Mouse (Mus musculus) lung, postnatal 0 days (tissue): ENCODE results near the gene 1700012A03Rik. TPM values are rescaled to one million over a fixed set of nuclear protein-coding genes. Genes with fewer than 3 reads are reported as not detected.

Experiments used
- ATAC-seq: fragments of 200-750 bp; cut with Nextera tagmentation; 2 replicates; pipeline ENCODE4 v1.8.0; 2017; ENCODE audit warnings: moderate library complexity
- DNase-seq: peaks from one replicate; pipeline ENCODE4 v3.0.0-alpha.2; 2016; ENCODE audit warnings: low spot score
- H3K27ac ChIP-seq: fragments of 300-500 bp; sonication (generic); 2 replicates; pipeline ENCODE4 v1.5.1; 2014; ENCODE audit warnings: antibody characterized with exemption, mild to moderate bottlenecking, low read length, mixed read lengths
- H3K27me3 ChIP-seq: fragments of 300-500 bp; sonication (generic); replicated peaks from 2 replicates; pipeline ENCODE4 v1.6.1; 2014; ENCODE audit warnings: low read length, mixed read lengths; ENCODE audit not compliant: insufficient read depth
- H3K36me3 ChIP-seq: fragments of 300-500 bp; sonication (generic); 2 replicates; pipeline ENCODE4 v1.6.1; 2014; ENCODE audit warnings: low read length, mixed read lengths; ENCODE audit not compliant: insufficient read depth
- H3K4me1 ChIP-seq: fragments of 300-500 bp; sonication (generic); 2 replicates; pipeline ENCODE4 v1.6.1; 2014; ENCODE audit warnings: antibody characterized with exemption, low read depth, low read length, mixed read lengths; ENCODE audit not compliant: insufficient read depth
- H3K4me2 ChIP-seq: fragments of 300-500 bp; sonication (generic); replicated peaks from 2 replicates; pipeline ENCODE4 v1.6.1; 2014; ENCODE audit warnings: low read depth, mild to moderate bottlenecking, low read length, moderate library complexity, mixed read lengths
- H3K4me3 ChIP-seq: fragments of 300-500 bp; sonication (generic); 2 replicates; pipeline ENCODE4 v1.5.1; 2014; ENCODE audit warnings: low read depth, low read length
- H3K9ac ChIP-seq: fragments of 300-500 bp; sonication (generic); replicated peaks from 2 replicates; pipeline ENCODE4 v1.6.1; 2014; ENCODE audit warnings: low read depth, mild to moderate bottlenecking
- H3K9me3 ChIP-seq: fragments of 300-500 bp; sonication (generic); 2 replicates; pipeline ENCODE4 v1.6.1; 2016; ENCODE audit warnings: low read length, mixed read lengths
- CTCF ChIP-seq: IDR thresholded peaks from 2 replicates; pipeline ENCODE4 v1.5.1; 2016; ENCODE audit warnings: antibody characterized with exemption, mild to moderate bottlenecking
- EP300 ChIP-seq: IDR thresholded peaks from 2 replicates; pipeline ENCODE4 v1.6.1; 2016; ENCODE audit warnings: antibody characterized with exemption, mild to moderate bottlenecking, control low read depth
- WGBS: fragments of 180-500 bp; shearing (Covaris S2); extraction: QIAGEN DNeasy Blood & Tissue Kit; methylation state at CpG from one replicate; pipeline ENCODE4 v1.1.7; 2014; 5-methylcytosine and 5-hydroxymethylcytosine counted together
- polyA plus RNA-seq: library from polyadenylated mRNA; unstranded; fragments of >200 nt; fragmentation: Nextera tagmentation; extraction: Ambion mirVana; gene quantifications from 2 replicates; pipeline ENCODE4 v1.2.1, GENCODE M21; 2015

Gene 1700012A03Rik
- polyA plus RNA-seq, 1 experiment from 2014 or later: not detected

GRCm38 (mm10) chr6:32061266-32061665, 11.2 kb downstream of the 1700012A03Rik start:
- Histone ChIP-seq H3K9me3 (no peaks in the 10 kb centered on the region), H3K27me3 (no peaks in the 10 kb centered on the region), H3K27ac (no peak overlapping the region), H3K4me2 (no peak overlapping the region), H3K4me3 (no peak overlapping the region), H3K4me1 (no peaks in the 10 kb centered on the region), H3K9ac (no peak overlapping the region), H3K36me3 (no peaks in the 10 kb centered on the region)
- ATAC-seq (no peak), DNase-seq (no peak)
- TF ChIP-seq EP300 (no peak), CTCF (no peak)
- 82% methylated on average over 9 of the region's 9 CpGs for WGBS

GRCm38 (mm10) chr6:32065789-32066510, 15.9 kb downstream of the 1700012A03Rik start:
- Histone ChIP-seq H3K9me3 (no peaks in the 10 kb centered on the region), H3K4me1 (no peaks in the 10 kb centered on the region), H3K9ac (no peak overlapping the region), H3K36me3 (no peaks in the 10 kb centered on the region), H3K4me2 (no peak overlapping the region), H3K27ac (no peak overlapping the region), H3K4me3 (no peak overlapping the region), H3K27me3 (no peaks in the 10 kb centered on the region)
- peak; percentile 77 for ATAC-seq
- peak; percentile 59 for DNase-seq
- 45% methylated on average over 10 of the region's 10 CpGs for WGBS
- no peak for TF ChIP-seq CTCF
- 0 out of 2 replicates have a peak, but pooled peaks have one; percentile 27 for TF ChIP-seq EP300

DNA sequence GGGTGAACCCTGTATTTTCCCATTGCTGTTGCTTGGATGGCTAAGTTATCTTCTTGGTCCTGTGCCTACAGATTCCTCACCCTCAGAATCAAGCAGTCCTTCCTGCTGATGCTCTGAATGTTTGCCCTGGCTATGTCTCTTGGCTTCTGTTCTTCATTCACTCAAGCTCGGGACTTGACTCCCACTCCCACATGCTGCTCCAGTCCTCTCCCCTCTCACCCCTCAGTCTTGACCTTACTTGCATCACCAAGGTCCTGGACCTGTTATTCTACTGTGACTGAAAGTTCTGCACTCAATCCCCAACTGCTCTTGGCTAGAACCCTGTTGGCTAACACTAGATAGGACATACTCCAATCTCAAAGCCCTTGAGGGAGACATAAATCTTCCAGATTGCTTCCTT, 22.1 kb downstream of the 1700012A03Rik start:
- ATAC-seq (no peak), DNase-seq (no peak)
- 72% methylated on average over 1 of the region's 1 CpGs for WGBS

GRCm38 (mm10) chr6:32093312-32093711, 43.3 kb downstream of the 1700012A03Rik start:
- no peak for ATAC-seq
- H3K9ac ChIP-seq: no peak overlapping the region
- DNase-seq: no peak
- H3K4me2 ChIP-seq: no peak overlapping the region
- no peak overlapping the region for H3K27ac ChIP-seq
- 86% methylated on average over 10 of the region's 14 CpGs for WGBS
- H3K36me3 ChIP-seq: no peaks in the 10 kb centered on the region
- H3K4me1 ChIP-seq: no peaks in the 10 kb centered on the region
- TF ChIP-seq EP300 (no peak), CTCF (no peak)
- no peak overlapping the region for H3K4me3 ChIP-seq
- no peaks in the 10 kb centered on the region for H3K9me3 ChIP-seq
- no peaks in the 10 kb centered on the region for H3K27me3 ChIP-seq

More for the DNA sequence above, 22.1 kb downstream of the 1700012A03Rik start:
- no peaks in the 10 kb centered on the region for H3K27me3 ChIP-seq
- no peak overlapping the region for H3K27ac ChIP-seq
- H3K4me1 ChIP-seq: no peaks in the 10 kb centered on the region
- H3K36me3 ChIP-seq: no peaks in the 10 kb centered on the region
- no peak for TF ChIP-seq EP300
- TF ChIP-seq CTCF: no peak
- no peak overlapping the region for H3K9ac ChIP-seq
- no peak overlapping the region for H3K4me2 ChIP-seq
- no peaks in the 10 kb centered on the region for H3K9me3 ChIP-seq
- no peak overlapping the region for H3K4me3 ChIP-seq

DNA sequence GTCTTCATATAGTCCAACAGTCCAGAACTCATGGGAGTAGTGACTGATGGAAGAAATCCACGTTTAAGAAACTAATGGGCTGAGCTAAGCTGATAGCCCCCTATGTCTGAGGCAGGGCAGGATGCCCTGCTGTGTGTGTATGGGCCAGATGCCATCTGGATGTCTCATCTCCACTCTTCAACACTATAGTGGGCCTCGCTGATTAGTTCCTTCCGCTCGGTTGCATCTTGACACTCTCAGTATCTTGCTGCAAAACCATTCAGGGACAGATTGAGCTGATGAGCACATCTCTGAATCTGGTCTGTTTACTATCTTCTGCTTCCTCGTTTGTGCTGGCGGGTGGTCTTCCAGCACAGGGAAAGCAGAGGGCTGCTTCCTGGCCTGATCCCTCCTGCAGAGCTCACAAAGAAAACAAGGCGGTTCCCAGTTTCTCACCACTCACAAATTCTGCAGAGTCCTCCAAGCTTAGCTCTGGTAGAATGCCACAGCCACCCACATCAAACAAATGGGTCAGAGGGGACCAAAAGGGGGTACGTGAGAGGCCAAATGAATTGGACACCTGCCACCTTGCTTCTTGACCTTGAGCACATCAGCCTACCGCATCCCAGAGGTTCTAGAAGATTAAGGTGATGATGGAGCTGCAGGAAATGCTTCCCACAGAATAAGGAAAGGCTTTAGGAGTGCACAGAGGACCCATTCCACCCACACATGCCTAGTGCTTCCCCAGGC, 55.7 kb downstream of the 1700012A03Rik start:
- 40% methylated on average over 9 of the region's 9 CpGs for WGBS

More for the DNA sequence above, 55.7 kb downstream of the 1700012A03Rik start:
- no peaks in the 10 kb centered on the region for H3K9me3 ChIP-seq
- H3K27me3 ChIP-seq: no peaks in the 10 kb centered on the region
- H3K36me3 ChIP-seq: no peaks in the 10 kb centered on the region
- TF ChIP-seq CTCF (no peak), EP300 (no peak)
- DNase-seq (no peak), ATAC-seq (peak; percentile 8; the same call in 1 of the 2 replicates)
- no peak overlapping the region for H3K27ac ChIP-seq
- no peak overlapping the region for H3K4me2 ChIP-seq
- H3K9ac ChIP-seq: no peak overlapping the region
- H3K4me3 ChIP-seq: no peak overlapping the region
- no peaks in the 10 kb centered on the region for H3K4me1 ChIP-seq
